ENCODE assay signal across 15 mouse cellular contexts in the genomic region with DNA sequence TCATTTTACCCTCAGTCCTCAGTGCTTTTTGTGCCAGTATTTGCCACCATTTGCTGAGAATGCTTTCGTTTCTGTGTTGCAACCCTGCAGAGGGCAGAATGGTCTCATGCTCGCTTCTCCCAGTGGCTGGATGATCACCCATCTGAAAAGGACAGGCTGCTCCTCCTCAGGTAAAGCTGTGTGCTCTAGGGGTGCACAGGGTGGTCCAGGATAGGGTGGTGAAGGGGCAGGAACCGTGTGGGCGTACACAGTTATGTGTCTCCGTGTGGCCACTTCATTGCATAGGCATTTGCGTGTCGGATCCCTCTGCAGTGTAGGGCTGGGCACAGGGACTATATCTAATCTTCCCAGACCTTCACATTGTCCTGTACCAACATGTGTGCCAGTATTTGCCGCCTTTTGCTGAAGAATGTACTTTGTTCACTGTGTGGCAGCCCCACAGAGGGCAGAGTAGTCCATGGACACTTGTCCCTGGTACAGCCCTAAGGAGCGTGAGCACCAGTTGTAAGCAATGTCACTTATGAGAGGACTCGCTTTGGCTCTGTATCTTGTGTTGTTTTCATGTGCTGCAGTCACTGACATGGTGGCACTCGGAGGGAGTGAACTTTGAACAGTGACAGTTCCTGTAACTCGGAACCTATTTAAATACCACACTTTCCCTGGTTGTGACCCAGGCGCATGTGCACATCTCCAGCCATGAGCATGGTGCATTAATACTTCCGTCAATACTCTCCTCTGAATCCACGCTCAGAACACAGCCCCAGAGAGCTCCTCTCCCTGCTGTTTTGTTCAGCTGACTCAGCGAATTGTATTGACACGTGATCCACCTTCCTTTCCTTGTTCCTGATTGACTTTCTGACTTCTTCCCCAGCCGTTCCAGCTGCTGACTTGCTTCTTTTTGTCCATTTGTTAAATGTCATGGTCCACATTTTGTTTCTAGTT. TPM values are rescaled to one million over a fixed set of nuclear protein-coding genes. Genes with fewer than 3 reads are reported as not detected.
DNase-seq lines count a peak whose midpoint lies in the region; ATAC-seq and TF ChIP-seq lines count a peak whose summit lies in the region.
"Had no signal": no experiment of that assay in that cellular context is flagged by ENCODE, and none has a peak within 500 bp of the region (broad histone marks: within the 10 kb centered on the region; RNA-seq: fewer than 3 reads in every experiment).

No protein-coding gene starts in this region.

- dilution Hi-C loops in CH12.LX (cut with MboI; ENCODE audit: extremely low pct_ligation_motif_present, extremely low pct_unique_long_range_greater_than_20kb, low sequenced_read_pairs): no loop called here

- no peaks in the 10 kb centered on the region for H3K79me2 ChIP-seq in CH12.LX (replicated peaks; ENCODE audit: control insufficient read depth, extremely low read depth, insufficient read depth, poor library complexity, severe bottlenecking)

- H3K9me3 ChIP-seq in intestine, embryonic 16.5 days (ENCODE audit: control insufficient read depth, low read length): no peaks in the 10 kb centered on the region
- H3K9me3 ChIP-seq in intestine, embryonic 15.5 days: no peaks in the 10 kb centered on the region
- H3K9me3 ChIP-seq in CH12.LX (replicated peaks; ENCODE audit: low read length): no peaks in the 10 kb centered on the region
- H3K9me3 ChIP-seq in liver, embryonic 13.5 days (replicated peaks): no peaks in the 10 kb centered on the region
- H3K9me3 ChIP-seq: heart, embryonic 13.5 days; hindbrain, embryonic 10.5 days had no signal

- ATAC-seq in intestine, embryonic 16.5 days: peak; percentile 39; the same call in 1 of the 2 replicates
- no peak for ATAC-seq in intestine, embryonic 15.5 days
- peak; percentile 34; the same call in 1 of the 2 replicates for ATAC-seq in erythroblast, adult 5-6 weeks (replicated peaks; ENCODE audit: low FRiP score, poor library complexity, severe bottlenecking)
- ATAC-seq in liver, embryonic 13.5 days (ENCODE audit: low read depth): peak; percentile 39

- no peak for TF ChIP-seq POLR2A in CH12.LX (IDR thresholded peaks at IDR 0.05; ENCODE audit: low read depth, low read length)

- H3K27me3 ChIP-seq in intestine, embryonic 16.5 days (replicated peaks; ENCODE audit: control insufficient read depth, insufficient read depth, low read length): no peaks in the 10 kb centered on the region
- H3K27me3 ChIP-seq in intestine, embryonic 15.5 days (replicated peaks): no peaks in the 10 kb centered on the region
- no peaks in the 10 kb centered on the region for H3K27me3 ChIP-seq in CH12.LX (replicated peaks)
- no peaks in the 10 kb centered on the region for H3K27me3 ChIP-seq in liver, embryonic 13.5 days
- H3K27me3 ChIP-seq: heart, embryonic 13.5 days had no signal

- DNase-seq in CH12.LX (ENCODE audit: extremely low read depth): no peak
- DNase-seq in liver, embryonic 13.5 days: no peak
- no peak for DNase-seq in adrenal gland, postnatal 36 days
- no peak for DNase-seq in right cerebral cortex, adult 2 months (ENCODE audit: low spot score in 2 of 2)
- DNase-seq: cerebellum, adult 18-20 months; gastrocnemius, postnatal 14 days; layer of hippocampus, adult 9-11 months; lung, embryonic 14.5 days; right cerebral cortex, adult 18-20 months; thymus, adult 18-20 months had no signal

- H3K4me3 ChIP-seq in intestine, embryonic 16.5 days (ENCODE audit: low read length): no peak overlapping the region
- H3K4me3 ChIP-seq in intestine, embryonic 15.5 days (replicated peaks): no peak overlapping the region
- H3K4me3 ChIP-seq in CH12.LX (replicated peaks in 1 of 3; ENCODE audit: low read depth in 2 of 3, low read length in 2 of 3, poor library complexity in 1 of 3): no peak overlapping the region
- H3K4me3 ChIP-seq in liver, embryonic 13.5 days (replicated peaks): no peak overlapping the region
- H3K4me3 ChIP-seq: heart, embryonic 13.5 days; hindbrain, embryonic 10.5 days had no signal

- in situ Hi-C loops in CH12.LX (cut with MboI; ENCODE audit: low pct_ligation_motif_present, low pct_unique_long_range_greater_than_20kb, low sequenced_read_pairs): no loop called here

- TF ChIP-seq EP300 in CH12.LX (IDR thresholded peaks at IDR 0.05; ENCODE audit: low read length): no peak

- H3K27ac ChIP-seq in intestine, embryonic 16.5 days (ENCODE audit: low read length): no peak overlapping the region
- H3K27ac ChIP-seq in intestine, embryonic 15.5 days: no peak overlapping the region
- H3K27ac ChIP-seq in CH12.LX (ENCODE audit: insufficient read depth, low read depth): no peak overlapping the region
- H3K27ac ChIP-seq in liver, embryonic 13.5 days: no peak overlapping the region
- H3K27ac ChIP-seq: heart, embryonic 13.5 days; hindbrain, embryonic 10.5 days had no signal

- TF ChIP-seq CTCF in CH12.LX (conservative IDR thresholded peaks at IDR 0.05 in 1 of 2, IDR thresholded peaks at IDR 0.05 in 1 of 2; ENCODE audit: low read depth in 2 of 2, low read length in 2 of 2): no peak

- no peaks in the 10 kb centered on the region for H3K4me1 ChIP-seq in intestine, embryonic 16.5 days (ENCODE audit: control insufficient read depth, insufficient read depth, low read length)
- H3K4me1 ChIP-seq in intestine, embryonic 15.5 days (replicated peaks): no peaks in the 10 kb centered on the region
- no peaks in the 10 kb centered on the region for H3K4me1 ChIP-seq in CH12.LX (ENCODE audit: control insufficient read depth in 1 of 2, insufficient read depth in 2 of 2)
- H3K4me1 ChIP-seq in liver, embryonic 13.5 days (replicated peaks): peaks cover 20% of the 10 kb centered on the region
- H3K4me1 ChIP-seq: hindbrain, embryonic 10.5 days had no signal

- TF ChIP-seq RAD21 in CH12.LX (IDR thresholded peaks at IDR 0.05; ENCODE audit: low read depth, low read length): no peak

- H3K4me2 ChIP-seq in intestine, embryonic 16.5 days (ENCODE audit: low read depth, low read length): no peak overlapping the region
- H3K4me2 ChIP-seq in intestine, embryonic 15.5 days (replicated peaks): no peak overlapping the region
- no peak overlapping the region for H3K4me2 ChIP-seq in CH12.LX (ENCODE audit: insufficient read depth, low read depth, poor library complexity, severe bottlenecking)
- H3K4me2 ChIP-seq in liver, embryonic 13.5 days: no peak overlapping the region
- H3K4me2 ChIP-seq: heart, embryonic 13.5 days; lung, embryonic 14.5 days had no signal

- WGBS in intestine, embryonic 16.5 days: 80% methylated on average over 18 of the region's 18 CpGs
- WGBS in intestine, embryonic 15.5 days: 82% methylated on average over 18 of the region's 18 CpGs
- 76% methylated on average over 18 of the region's 18 CpGs for whole genome bisulfite sequencing in liver, embryonic 13.5 days (ENCODE audit: insufficient replicate concordance)

- peaks cover 4% of the 10 kb centered on the region; the same call in 1 of the 2 replicates for H3K36me3 ChIP-seq in intestine, embryonic 16.5 days (ENCODE audit: control insufficient read depth, insufficient read depth, low read length)
- peaks cover 9% of the 10 kb centered on the region; the same call in 1 of the 2 replicates for H3K36me3 ChIP-seq in intestine, embryonic 15.5 days
- H3K36me3 ChIP-seq in CH12.LX (replicated peaks in 1 of 2; ENCODE audit: control insufficient read depth in 1 of 2, insufficient read depth in 1 of 2, low read length in 1 of 2): peaks cover 34 to 74% of the 10 kb centered on the region in 2 experiments
- H3K36me3 ChIP-seq in liver, embryonic 13.5 days: peaks cover 12% of the 10 kb centered on the region

- H3K9ac ChIP-seq in intestine, embryonic 16.5 days (ENCODE audit: low read depth, low read length): no peak overlapping the region
- no peak overlapping the region for H3K9ac ChIP-seq in intestine, embryonic 15.5 days
- H3K9ac ChIP-seq in CH12.LX (ENCODE audit: insufficient read depth, low read depth): no peak overlapping the region
- H3K9ac ChIP-seq in liver, embryonic 13.5 days: no peak overlapping the region
- H3K9ac ChIP-seq: heart, embryonic 13.5 days; lung, embryonic 14.5 days had no signal

TF ChIP-seq in CH12.LX, 34 proteins besides CTCF, POLR2A, EP300 and RAD21:
- no peak for TF ChIP-seq ZKSCAN1 (IDR thresholded peaks at IDR 0.05; ENCODE audit: borderline replicate concordance, low read depth, low read length)
- TF ChIP-seq ELF1 (IDR thresholded peaks at IDR 0.05; ENCODE audit: low read depth, low read length): no peak
- peak; percentile 91 for TF ChIP-seq MAFK (IDR thresholded peaks at IDR 0.05; ENCODE audit: insufficient replicate concordance, low read length)
- no peak for TF ChIP-seq POLR2AphosphoS2 (IDR thresholded peaks at IDR 0.05; ENCODE audit: low read depth, low read length)

RNA-seq across cellular contexts. Expression of a gene that starts 29.6 kb away (rescaled TPM):
- polyA plus RNA-seq in intestine, embryonic 16.5 days (2015; fragmentation: Nextera tagmentation; extraction: Ambion mirVana): 82.1 and 82.8 TPM in 2 replicates
- polyA plus RNA-seq in intestine, embryonic 15.5 days (2015; fragmentation: Nextera tagmentation; extraction: Ambion mirVana): 79.8 and 89.2 TPM in 2 replicates
- 11.2 and 17.0 TPM in 2 replicates for total RNA-seq in CH12.LX (2012; rRNA removed)
- 24.4 and 32.7 TPM in 2 replicates for total RNA-seq in CH12.LX (2014; rRNA removed)
- polyA plus RNA-seq in CH12.LX (2012; ENCODE audit: insufficient read length, low read depth): 13.9 and 16.0 TPM in 2 replicates
- total RNA-seq in erythroblast, adult 5-6 weeks (2015; ENCODE audit: low replicate concordance): 323 and 325 TPM in 2 replicates
- 332 and 347 TPM in 2 replicates for total RNA-seq in erythroblast, adult 5-6 weeks (2017; ENCODE audit: low replicate concordance)
- polyA plus RNA-seq in liver, embryonic 13.5 days (2015; fragmentation: Nextera tagmentation; extraction: Ambion mirVana): 33.3 and 38.7 TPM in 2 replicates
- total RNA-seq in adrenal gland, postnatal 36 days (2021): 100 to 1,000 TPM in 1 of 2 experiments, 10 to 100 TPM in 1; 63.6 to 125 TPM
